Mouse (Mus musculus): ENCODE results near the gene Sars.
A peak's percentile ranks its signal among the peaks of the same experiment; 100 is the strongest.

Gene Sars

GRCm38 (mm10) chr3:108424944-108425623 lies 19.9 kb downstream of the Sars start:
- no peak for DNase-seq (ENCODE audit: low spot score)

- DNase-seq (ENCODE audit: low spot score) = no peak
Measured at GRCm38 (mm10) chr3:108423844-108424801, 20.9 kb downstream of the Sars start.

- no peak for DNase-seq (ENCODE audit: low spot score)
Measured at GRCm38 (mm10) chr3:108423006-108423405, 22.0 kb downstream of the Sars start.

- no peak for DNase-seq (ENCODE audit: low spot score)
Measured at GRCm38 (mm10) chr3:108415831-108416223, 29.2 kb downstream of the Sars start.

- no peak for DNase-seq (ENCODE audit: low spot score)
Measured at GRCm38 (mm10) chr3:108414857-108415830, 29.9 kb downstream of the Sars start, which contains the start of gene Celsr2. Gene Celsr2 (minus strand): TSS chr3:108415552.

GRCm38 (mm10) chr3:108413634-108414360 lies 31.2 kb downstream of the Sars start:
- DNase-seq (ENCODE audit: low spot score) = no peak

- DNase-seq (ENCODE audit: low spot score) = no peak
Measured at GRCm38 (mm10) chr3:108411754-108412121, 33.3 kb downstream of the Sars start.

- no peak for DNase-seq (ENCODE audit: low spot score)
Measured at GRCm38 (mm10) chr3:108411026-108411753, 33.8 kb downstream of the Sars start.

GRCm38 (mm10) chr3:108410359-108410714 lies 34.7 kb downstream of the Sars start:
- no peak for DNase-seq (ENCODE audit: low spot score)

GRCm38 (mm10) chr3:108409656-108410358 lies 35.2 kb downstream of the Sars start:
- DNase-seq (ENCODE audit: low spot score) = no peak

GRCm38 (mm10) chr3:108408517-108409008 lies 36.4 kb downstream of the Sars start:
- DNase-seq (ENCODE audit: low spot score) = no peak

- DNase-seq (ENCODE audit: low spot score) = no peak
Measured at GRCm38 (mm10) chr3:108406306-108406885, 38.6 kb downstream of the Sars start.

GRCm38 (mm10) chr3:108405536-108406305 lies 39.3 kb downstream of the Sars start:
- DNase-seq (ENCODE audit: low spot score) = no peak

GRCm38 (mm10) chr3:108402528-108402920 lies 42.5 kb downstream of the Sars start:
- no peak for DNase-seq (ENCODE audit: low spot score)

- DNase-seq (ENCODE audit: low spot score) = peak; percentile 78
Measured at GRCm38 (mm10) chr3:108401692-108402527, 43.1 kb downstream of the Sars start.

GRCm38 (mm10) chr3:108400442-108400841 lies 44.6 kb downstream of the Sars start:
- no peak for DNase-seq (ENCODE audit: low spot score)

- no peak for DNase-seq (ENCODE audit: low spot score)
Measured at GRCm38 (mm10) chr3:108398281-108398680, 46.7 kb downstream of the Sars start.

- no peak for DNase-seq (ENCODE audit: low spot score)
Measured at GRCm38 (mm10) chr3:108392793-108393192, 52.2 kb downstream of the Sars start.

Data from urinary bladder, postnatal 10 days (tissue).